Mouse (Mus musculus) lung, postnatal 14 days (tissue): ENCODE results near the gene Mid1.

Experiments used
- DNase-seq: peaks from one replicate; pipeline ENCODE4 v3.0.0; 2021

Gene Mid1

GRCm38 (mm10) chrX:169685131-169685530, at the start of gene Mid1:
Gene Mid1, plus strand, starts transcription at chrX:169685199.
- DNase-seq: peak; percentile 11

GRCm38 (mm10) chrX:169673056-169673455, 11.9 kb upstream of the Mid1 start:
- DNase-seq: no peak

DNA sequence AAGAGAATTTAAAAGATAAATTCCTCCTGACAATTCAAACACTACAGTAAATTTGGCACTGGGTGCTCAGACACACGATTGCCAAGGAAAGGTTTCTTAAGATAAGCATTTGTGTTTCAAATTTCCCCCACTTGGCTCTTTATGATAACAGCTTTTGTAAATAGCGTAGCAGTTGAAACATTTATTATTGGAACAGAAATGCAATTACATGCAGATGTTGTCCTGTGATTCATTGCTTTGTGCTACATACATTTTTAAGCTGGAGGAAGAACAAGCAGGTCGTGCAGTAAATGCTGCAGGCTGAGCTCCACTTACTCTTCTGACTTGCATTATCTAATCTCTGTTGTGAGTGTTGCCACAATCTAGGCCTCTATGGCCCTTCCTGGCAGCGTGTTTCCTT, 8.7 kb upstream of the Mid1 start:
- no peak for DNase-seq

GRCm38 (mm10) chrX:169685731-169686130, 732 bp downstream of the Mid1 start:
- no peak for DNase-seq

DNA sequence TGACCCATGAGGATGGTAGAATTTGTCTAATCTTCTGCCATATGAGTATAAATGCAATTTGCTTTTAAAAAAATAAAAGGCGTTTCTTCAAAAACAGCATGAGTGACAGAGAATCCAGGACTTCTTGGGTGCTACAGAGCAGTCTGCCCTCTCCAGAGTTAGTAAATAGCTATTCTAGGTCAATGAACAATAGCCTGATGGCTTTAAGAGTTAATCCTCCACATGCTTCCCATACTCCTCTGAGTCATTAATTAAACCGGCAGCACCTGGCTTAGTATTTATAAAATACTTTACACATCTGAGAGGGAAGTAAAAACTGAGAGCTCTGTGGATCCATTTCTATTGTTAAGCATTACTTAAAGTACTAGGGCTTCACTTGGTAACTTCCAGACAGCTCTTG, 6.2 kb downstream of the Mid1 start:
- no peak for DNase-seq

DNA sequence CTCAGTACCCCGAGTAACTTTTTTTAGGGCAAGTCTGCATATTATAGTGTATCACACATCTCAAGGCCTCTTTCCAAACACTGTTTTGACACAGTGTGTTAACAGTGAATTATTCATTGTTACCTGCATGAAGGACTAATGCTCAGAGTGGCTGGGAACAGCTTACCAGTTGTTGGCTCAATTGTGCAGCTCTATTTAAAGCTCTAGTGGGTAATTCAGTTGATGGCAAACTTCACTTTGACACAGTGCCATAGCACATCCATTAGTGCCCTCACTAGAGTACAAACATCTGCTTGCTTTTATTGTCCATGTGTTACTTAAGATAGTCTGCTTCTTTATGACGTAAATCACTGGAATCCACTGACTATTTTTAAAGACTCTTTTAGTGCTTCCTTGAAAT, 6.7 kb downstream of the Mid1 start:
- no peak for DNase-seq

- no peak for DNase-seq
These were observed 7.4 kb downstream of the Mid1 start for GRCm38 (mm10) chrX:169692225-169692909.

- DNase-seq: no peak
These were observed 19.1 kb downstream of the Mid1 start for GRCm38 (mm10) chrX:169704016-169704602.

DNA sequence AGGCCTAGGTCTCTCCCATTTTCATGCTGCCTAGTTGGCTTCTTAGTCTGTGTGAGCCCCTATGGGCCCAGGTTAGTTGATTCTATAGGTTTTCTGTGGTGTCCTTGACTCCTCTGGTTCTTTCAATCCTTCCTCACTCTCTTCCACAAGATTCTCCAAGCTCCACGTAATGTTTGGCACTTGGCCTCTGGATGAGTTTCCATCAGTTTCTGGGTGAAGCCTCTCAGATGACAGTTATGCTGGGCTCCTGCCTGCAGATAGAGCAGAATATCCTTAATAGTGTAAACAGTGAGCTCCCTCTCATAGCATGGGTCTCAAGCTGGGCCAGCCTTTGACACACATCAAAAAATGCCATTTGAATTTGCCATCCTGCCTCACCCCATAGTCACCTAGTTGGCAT, 38.5 kb downstream of the Mid1 start:
- no peak for DNase-seq

GRCm38 (mm10) chrX:169735387-169735969, 50.5 kb downstream of the Mid1 start:
- no peak for DNase-seq

GRCm38 (mm10) chrX:169758001-169758400, 73.0 kb downstream of the Mid1 start:
- DNase-seq: no peak

- no peak for DNase-seq
These were observed 94.5 kb downstream of the Mid1 start, which contains the start of gene 4933400A11Rik for GRCm38 (mm10) chrX:169779535-169779934. Gene 4933400A11Rik, minus strand, starts transcription at chrX:169779635.

DNA sequence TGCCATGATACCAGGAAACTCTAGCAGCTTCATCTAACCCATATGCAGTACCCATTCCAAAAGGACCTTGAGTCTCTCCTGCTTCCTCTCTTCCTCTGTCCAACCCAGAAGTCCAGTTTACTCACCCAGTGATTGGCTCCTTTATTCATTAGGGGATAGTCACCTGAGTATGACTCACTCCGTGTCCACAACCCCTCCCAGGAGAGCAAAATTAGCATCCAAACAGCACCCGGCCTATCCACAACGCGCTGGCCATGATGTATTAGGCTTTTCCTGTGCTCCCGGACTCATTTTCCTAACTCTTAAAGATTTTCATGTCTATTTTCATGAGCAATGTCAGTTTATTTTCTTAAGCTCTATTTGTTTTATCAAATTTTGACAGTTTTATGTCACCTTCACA, 104.7 kb downstream of the Mid1 start:
- no peak for DNase-seq

DNA sequence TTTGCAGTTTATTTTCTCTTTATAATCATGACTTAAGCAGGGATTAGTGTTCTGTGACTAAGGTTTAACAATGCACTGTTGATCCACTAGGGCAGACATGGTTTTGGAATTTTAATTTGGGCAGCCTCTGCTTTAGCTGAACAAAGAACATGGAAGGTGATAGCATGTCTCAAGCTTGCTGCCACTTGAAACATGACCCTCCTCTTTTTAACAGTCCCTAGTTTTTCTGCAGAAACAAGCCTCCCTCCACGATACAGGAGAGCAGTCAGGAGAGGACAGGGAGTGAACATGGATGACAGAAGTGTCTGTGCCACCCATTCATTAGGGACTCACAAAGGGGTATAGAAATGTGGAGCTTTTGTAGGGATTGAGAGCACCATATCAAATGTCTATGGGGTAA, 107.9 kb downstream of the Mid1 start:
- no peak for DNase-seq

DNA sequence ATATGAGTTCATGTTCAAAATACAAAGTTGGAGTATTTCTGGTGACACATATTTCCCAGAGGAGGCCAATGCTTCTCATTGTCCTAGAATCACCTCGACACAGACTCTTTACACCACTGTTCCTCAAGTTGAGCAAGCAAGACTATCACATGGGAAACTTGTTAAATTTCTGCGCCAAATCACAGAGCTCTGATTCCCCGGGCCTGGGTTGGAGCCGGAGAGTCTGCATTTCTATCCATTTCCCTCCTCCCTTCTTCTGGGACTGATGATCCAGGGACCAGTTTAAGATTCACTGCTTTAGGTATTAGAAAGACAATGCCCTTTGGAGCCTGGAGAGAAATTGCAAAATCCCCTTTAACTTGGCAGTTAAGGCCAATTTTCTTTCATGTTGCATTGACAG, 109.4 kb downstream of the Mid1 start:
- DNase-seq: no peak

GRCm38 (mm10) chrX:169794831-169795311, 109.9 kb downstream of the Mid1 start:
- peak; percentile 3 for DNase-seq

GRCm38 (mm10) chrX:169797148-169797547, 112.1 kb downstream of the Mid1 start:
- no peak for DNase-seq

DNA sequence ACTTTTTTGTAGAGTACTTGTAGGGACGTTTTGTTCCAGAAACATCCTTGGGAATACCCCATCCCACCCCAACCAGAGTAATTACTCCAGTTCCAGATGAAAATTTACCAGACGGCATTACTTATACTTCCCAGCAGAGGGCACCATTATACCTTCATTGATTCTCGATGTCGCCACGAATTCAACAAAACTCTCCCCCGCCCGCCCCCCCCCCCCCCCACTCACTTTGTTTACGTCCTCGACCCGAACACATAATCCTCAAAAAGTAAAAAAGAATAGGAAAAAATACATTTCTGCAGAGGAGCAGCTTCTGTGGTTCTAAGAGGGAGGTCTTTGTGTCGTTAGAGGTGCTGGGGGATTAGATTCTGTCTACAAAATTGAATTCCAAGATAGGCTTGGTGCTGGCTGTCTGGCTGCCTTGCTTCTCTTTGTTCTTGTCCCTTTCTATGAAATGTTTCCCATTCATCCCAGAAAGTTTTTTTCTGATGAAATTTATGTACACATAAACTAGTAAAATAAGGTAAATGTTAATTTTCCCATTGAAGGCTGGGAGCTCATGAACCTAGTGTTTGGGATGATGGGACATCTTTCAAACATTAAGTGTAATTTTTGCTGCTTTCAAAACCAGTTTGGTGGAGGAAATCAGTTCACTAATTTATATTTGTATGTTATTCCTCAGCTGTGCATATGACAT, 114.1 kb downstream of the Mid1 start:
- peak; percentile 48 for DNase-seq

DNA sequence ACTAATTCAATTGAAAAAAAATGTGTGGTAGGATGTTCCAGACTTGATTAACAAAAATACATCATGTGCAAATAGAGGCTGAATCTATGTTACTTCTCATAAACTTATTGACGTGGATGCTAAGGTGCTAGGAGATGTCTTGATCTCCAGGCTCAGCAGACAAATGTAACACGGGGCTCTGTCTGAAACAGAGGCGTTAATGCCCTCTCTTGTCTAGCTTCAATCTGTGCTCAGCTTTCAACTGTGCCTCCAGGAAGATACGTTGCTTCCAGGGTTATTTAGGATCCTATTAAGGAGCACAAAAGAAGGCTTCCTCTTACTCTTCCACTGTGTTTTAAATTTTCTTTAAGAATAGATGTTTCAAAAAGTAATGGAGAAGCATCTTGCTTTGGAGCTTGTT, 115.2 kb downstream of the Mid1 start:
- DNase-seq: no peak

DNA sequence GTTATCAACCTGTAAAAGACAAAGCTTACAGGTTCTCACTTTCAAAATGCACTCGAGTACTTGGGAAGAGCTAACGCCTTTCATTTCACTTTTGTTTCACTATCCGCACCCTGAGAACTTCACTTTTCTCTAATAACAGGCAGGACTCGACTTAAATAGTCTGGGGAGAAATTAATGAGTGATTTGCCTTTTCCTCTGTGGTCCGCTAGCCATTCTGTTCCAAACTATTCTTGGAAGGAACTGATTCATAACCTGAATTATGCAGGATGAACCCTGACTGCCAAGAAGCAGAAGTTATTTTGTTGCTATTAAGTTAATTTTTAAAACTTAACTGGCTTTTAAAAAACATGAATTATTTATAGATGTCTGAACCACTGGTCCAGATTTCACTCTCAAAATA, 120.8 kb downstream of the Mid1 start:
- DNase-seq: no peak

DNA sequence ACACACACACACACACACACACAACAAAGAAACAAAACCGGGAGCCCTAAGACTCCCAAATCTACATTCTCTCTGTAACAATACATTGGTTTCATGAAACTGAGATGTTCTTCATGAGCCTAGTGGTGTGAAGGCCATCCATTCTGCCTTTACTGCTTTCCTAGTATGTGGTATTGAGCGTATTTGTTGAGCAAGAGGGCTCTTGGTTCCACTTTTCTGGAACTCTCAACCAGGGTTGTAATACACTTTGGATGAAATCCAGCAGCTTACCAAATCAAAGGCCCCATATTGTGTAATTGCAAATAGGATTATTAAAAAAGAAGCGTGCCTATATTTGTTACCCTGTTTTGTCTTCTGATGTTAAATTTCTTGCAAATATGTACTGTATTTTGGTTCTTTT, 122.7 kb downstream of the Mid1 start:
- no peak for DNase-seq

GRCm38 (mm10) chrX:169811318-169811717, 126.3 kb downstream of the Mid1 start:
- DNase-seq: no peak

GRCm38 (mm10) chrX:169811783-169812182, 126.8 kb downstream of the Mid1 start:
- no peak for DNase-seq

GRCm38 (mm10) chrX:169813673-169814072, 128.7 kb downstream of the Mid1 start:
- no peak for DNase-seq
